In genomic region chr16:43379351-43380325, GRCm38 (mm10) we compare ENCODE assay signal across 22 mouse cellular contexts.
"Had no signal": no experiment of that assay in that cellular context is flagged by ENCODE, and none has a peak within 500 bp of the region (broad histone marks: within the 10 kb centered on the region; RNA-seq: fewer than 3 reads in every experiment).

No protein-coding gene starts in this region.

- DNase-seq: kidney, adult 18-20 months; kidney, adult 9 months; kidney, postnatal 14 days; kidney, postnatal 4 days; left cerebral cortex, postnatal 4 days; lung, embryonic 14.5 days; lung, postnatal 4 days; midbrain, embryonic 14.5 days; right cerebral cortex, adult 18-20 months; right cerebral cortex, postnatal 14 days; right cerebral cortex, postnatal 4 days; thymus, adult 2 months; thymus, postnatal 14 days; thymus, postnatal 4 days had no signal

- H3K27me3 ChIP-seq: limb, embryonic 12.5 days; limb, embryonic 15.5 days; liver, embryonic 15.5 days; neural tube, embryonic 12.5 days; neural tube, embryonic 15.5 days had no signal

- H3K36me3 ChIP-seq: limb, embryonic 12.5 days; limb, embryonic 15.5 days; liver, embryonic 15.5 days; neural tube, embryonic 12.5 days; neural tube, embryonic 15.5 days had no signal

- H3K9ac ChIP-seq: limb, embryonic 12.5 days; limb, embryonic 15.5 days; liver, embryonic 15.5 days; lung, embryonic 14.5 days; neural tube, embryonic 12.5 days; neural tube, embryonic 15.5 days had no signal

- H3K4me1 ChIP-seq: limb, embryonic 12.5 days; limb, embryonic 15.5 days; liver, embryonic 15.5 days; neural tube, embryonic 12.5 days; neural tube, embryonic 15.5 days had no signal

- H3K27ac ChIP-seq: limb, embryonic 12.5 days; limb, embryonic 15.5 days; liver, embryonic 15.5 days; neural tube, embryonic 12.5 days; neural tube, embryonic 15.5 days; stomach, postnatal 0 days had no signal

- ATAC-seq: lung, postnatal 0 days had no signal

- H3K4me3 ChIP-seq: limb, embryonic 12.5 days; limb, embryonic 15.5 days; liver, embryonic 15.5 days; neural tube, embryonic 12.5 days; neural tube, embryonic 15.5 days had no signal

- H3K4me2 ChIP-seq: limb, embryonic 12.5 days; limb, embryonic 15.5 days; liver, embryonic 15.5 days; lung, embryonic 14.5 days; midbrain, embryonic 11.5 days; neural tube, embryonic 12.5 days; neural tube, embryonic 15.5 days had no signal

- H3K9me3 ChIP-seq: limb, embryonic 12.5 days; limb, embryonic 15.5 days; liver, embryonic 15.5 days; neural tube, embryonic 12.5 days; neural tube, embryonic 15.5 days had no signal
